Mouse (Mus musculus): ENCODE measurements around the gene Gtf2e1. TPM values are rescaled to one million over a fixed set of nuclear protein-coding genes. Genes with fewer than 3 reads are reported as not detected.

Gene Gtf2e1
- total RNA-seq, 2 experiments from 2014 or later: 5.5 to 6.9 TPM

GRCm38 (mm10) chr16:37486826-37487612 is 52.6 kb downstream of the Gtf2e1 start:
- no peak for DNase-seq
- intact Hi-C loops (cut with DNase I): no loop called here

GRCm38 (mm10) chr16:37478311-37479291 is 61.0 kb downstream of the Gtf2e1 start:
- no peak for DNase-seq
- intact Hi-C loops (cut with DNase I): no loop called here

- peak in 1 of 2 experiments; percentile 4 for DNase-seq
- intact Hi-C loops (cut with DNase I): no loop called here
Observed at GRCm38 (mm10) chr16:37472620-37473312, 66.8 kb downstream of the Gtf2e1 start.

GRCm38 (mm10) chr16:37469595-37469994 is 70.0 kb downstream of the Gtf2e1 start:
- intact Hi-C loops (cut with DNase I): no loop called here
- no peak for DNase-seq

- DNase-seq: no peak
- intact Hi-C loops (cut with DNase I): no loop called here
Observed at GRCm38 (mm10) chr16:37463981-37464380, 75.6 kb downstream of the Gtf2e1 start.

GRCm38 (mm10) chr16:37462886-37463285 is 76.7 kb downstream of the Gtf2e1 start:
- no peak for DNase-seq
- intact Hi-C loops (cut with DNase I): no loop called here

GRCm38 (mm10) chr16:37461601-37462000 is 78.0 kb downstream of the Gtf2e1 start:
- intact Hi-C loops (cut with DNase I): no loop called here
- DNase-seq: no peak

Other genes starting within 250 kb of the Gtf2e1 start
- gene Stxbp5l, start 154.8 kb downstream of the Gtf2e1 start, total RNA-seq (2021): not detected
- gene Rabl3, start 96 bp upstream of the Gtf2e1 start, total RNA-seq (2021): 1 to 10 TPM; 5.0 to 8.2 TPM
- gene Hgd, start 40.4 kb upstream of the Gtf2e1 start, total RNA-seq (2021): under 1 TPM in 1 of 2 experiments, not detected in 1; 0.27 TPM
- gene Ndufb4, start 114.7 kb upstream of the Gtf2e1 start, total RNA-seq (2021): 100 to 1,000 TPM; 164 to 183 TPM
- 100 to 1,000 TPM in 1 of 2 experiments, 10 to 100 TPM in 1; 80.0 to 103 TPM for gene Fstl1, start 237.1 kb upstream of the Gtf2e1 start, total RNA-seq (2021)